Mouse (Mus musculus): ENCODE measurements at regions not wholly inside any gene's neighbourhood (a gene's known extent, or its start where the extent isn't known, plus 50 kb on each side); places are given as distances from the start of the nearest gene placed in this dataset.

DNA sequence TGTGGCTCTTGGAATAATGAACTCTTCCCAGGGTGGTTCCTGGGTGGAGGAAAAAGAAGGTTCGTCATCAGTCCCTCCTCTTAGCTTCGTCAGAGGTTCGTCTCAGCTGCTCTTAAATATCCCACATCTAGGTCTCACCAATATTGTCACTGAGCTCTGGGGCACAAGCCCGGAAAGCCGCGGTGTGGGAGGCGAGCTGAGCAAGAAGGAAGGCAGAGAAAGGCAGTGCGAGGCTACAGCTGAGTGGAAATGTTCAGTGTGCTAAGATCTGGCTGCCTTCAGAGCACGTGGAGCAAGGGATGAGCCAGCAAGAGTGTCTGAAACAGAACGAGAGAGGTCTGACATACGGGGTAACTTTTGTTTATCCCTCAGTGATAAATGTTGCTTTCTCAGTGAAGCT lies 523.7 kb upstream of the Fbxo33 start:
- TF ChIP-seq MYOG (IDR thresholded peaks at IDR 0.05; ENCODE audit: control insufficient read depth in 1 of 3, insufficient read depth in 1 of 3, insufficient read length in 2 of 3, low read depth in 2 of 3) (no peak), E2F4 (IDR thresholded peaks at IDR 0.05; ENCODE audit: insufficient read depth) (no peak)

Measured in myocyte (in vitro differentiated cells).